Mouse (Mus musculus) C2C12 (cell line): ENCODE measurements around the gene Snrnp35. TPM values are rescaled to one million over a fixed set of nuclear protein-coding genes. Genes with fewer than 3 reads are reported as not detected.

Experiments used
- H3K27me3 ChIP-seq: one replicate; pipeline ENCODE4 v1.6.1; 2011; ENCODE audit not compliant: control insufficient read depth, insufficient read depth, insufficient read length
- H3K36me3 ChIP-seq: one replicate; pipeline ENCODE4 v1.6.1; 2011; ENCODE audit not compliant: control insufficient read depth, insufficient read depth
- H3K4me3 ChIP-seq: one replicate; pipeline ENCODE4 v1.5.1; 2011; ENCODE audit warnings: mild to moderate bottlenecking, control low read depth; ENCODE audit not compliant: poor library complexity, insufficient read depth, severe bottlenecking
- H3K79me2 ChIP-seq: one replicate; pipeline ENCODE4 v1.6.1; 2011; ENCODE audit not compliant: control insufficient read depth, insufficient read depth
- H3K79me3 ChIP-seq: one replicate; pipeline ENCODE4 v1.6.1; 2011; ENCODE audit warnings: low read depth, control low read depth
- H3ac ChIP-seq: one replicate; pipeline ENCODE3; 2011; ENCODE audit warnings: low read depth; ENCODE audit not compliant: control insufficient read depth, insufficient read length
- CEBPB ChIP-seq: IDR thresholded peaks from one replicate; pipeline ENCODE4 v1.6.1; 2011; ENCODE audit warnings: low read depth, mild to moderate bottlenecking, control low read depth, moderate library complexity
- CTCF ChIP-seq: IDR thresholded peaks from one replicate; pipeline ENCODE4 v1.5.1; 2011; ENCODE audit not compliant: control insufficient read depth, insufficient read depth, insufficient read length
- FOSL1 ChIP-seq: IDR thresholded peaks from one replicate; pipeline ENCODE4 v1.8.0; 2011; ENCODE audit warnings: mild to moderate bottlenecking, low read length; ENCODE audit not compliant: poor library complexity, insufficient read depth, severe bottlenecking
- MAX ChIP-seq: IDR thresholded peaks from one replicate; pipeline ENCODE4 v1.6.1; 2011; ENCODE audit warnings: mild to moderate bottlenecking, control low read depth
- MYOD1 ChIP-seq: IDR thresholded peaks from one replicate; pipeline ENCODE4 v1.6.1; 2011; ENCODE audit warnings: low read depth; ENCODE audit not compliant: control insufficient read depth, insufficient read length
- MYOG ChIP-seq: IDR thresholded peaks from one replicate; pipeline ENCODE4 v1.6.1; 2011; ENCODE audit not compliant: control insufficient read depth, insufficient read length; ENCODE audit errors: extremely low read depth
- USF1 ChIP-seq: IDR thresholded peaks from one replicate; pipeline ENCODE4 v1.6.1; 2011; ENCODE audit warnings: low read depth, mild to moderate bottlenecking, control low read depth, moderate library complexity
- polyA plus RNA-seq: library from polyadenylated mRNA; unstranded; fragments of >200 nt; fragmentation: generic; extraction: Trizol; gene quantifications from one replicate; pipeline ENCODE4 v1.2.1, GENCODE M21; 2012; ENCODE audit warnings: missing spikeins

Gene Snrnp35
- polyA plus RNA-seq, 1 experiment: 23.8 TPM

DNA sequence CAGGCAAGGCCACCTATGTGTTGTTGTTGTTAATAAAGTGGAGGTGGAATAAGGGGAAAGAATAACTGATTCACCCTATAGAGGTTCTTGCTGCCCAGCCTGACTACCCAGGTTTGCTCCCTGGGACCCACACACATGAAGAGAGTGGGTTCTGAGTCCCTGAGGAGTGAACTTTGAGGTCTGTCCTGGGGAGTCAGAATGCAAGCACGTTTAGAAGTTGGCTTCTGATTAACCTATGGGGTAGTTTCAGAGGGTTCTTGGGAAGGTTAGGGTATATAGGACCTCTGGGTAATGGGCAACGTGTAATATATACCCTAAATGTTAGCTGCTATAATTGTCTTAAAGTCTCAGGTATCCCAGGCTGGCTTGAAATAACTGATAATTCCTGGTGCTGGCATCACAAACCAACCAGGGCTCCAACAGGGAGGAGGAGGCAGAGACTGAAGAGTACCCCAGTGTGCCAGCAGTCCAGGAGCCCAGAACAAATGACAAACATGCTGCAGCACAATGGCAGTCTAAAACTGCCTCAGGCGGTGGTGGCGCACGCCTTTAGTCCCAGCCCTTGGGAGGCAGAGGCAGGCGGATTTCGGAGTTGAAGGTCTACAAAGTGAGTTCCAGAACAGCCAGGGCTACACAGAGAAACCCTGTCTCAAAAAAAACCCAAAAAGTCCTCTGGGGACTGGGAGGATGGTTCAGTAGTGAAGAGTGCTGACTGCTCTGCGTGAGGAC lies 20.5 kb upstream of the Snrnp35 start:
- H3K79me2 ChIP-seq: no peaks in the 10 kb centered on the region
- TF ChIP-seq CTCF (no peak), MYOD1 (no peak), MYOG (no peak), USF1 (no peak)
- peaks cover 46% of the 10 kb centered on the region for H3K36me3 ChIP-seq
- no peak overlapping the region for H3K4me3 ChIP-seq
- H3K27me3 ChIP-seq: no peaks in the 10 kb centered on the region
- no peaks in the 10 kb centered on the region for H3K79me3 ChIP-seq
- no peak overlapping the region for H3ac ChIP-seq

DNA sequence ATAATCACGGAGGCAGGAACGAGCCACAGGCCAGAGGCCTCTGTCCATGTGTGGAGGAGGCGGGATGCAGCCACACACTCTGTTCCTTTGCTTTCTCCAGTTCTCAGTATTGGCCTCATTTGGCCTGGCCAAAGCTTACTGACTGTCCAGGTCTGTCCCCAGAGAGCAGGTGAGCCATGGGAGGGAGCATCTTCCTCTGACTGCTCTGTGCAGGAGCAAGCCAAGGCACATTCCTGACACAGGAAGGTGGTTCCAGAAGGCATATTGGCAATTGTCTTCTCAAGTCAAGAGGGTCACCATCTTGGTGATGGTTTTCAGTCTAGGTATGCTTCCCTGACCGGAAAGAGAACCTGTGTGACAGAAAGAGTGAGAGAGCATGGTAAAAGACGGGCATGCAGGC lies 19.5 kb upstream of the Snrnp35 start:
- Histone ChIP-seq H3K79me2 (no peaks in the 10 kb centered on the region), H3K36me3 (peaks cover 40% of the 10 kb centered on the region), H3K27me3 (no peaks in the 10 kb centered on the region), H3K4me3 (no peak overlapping the region), H3ac (no peak overlapping the region), H3K79me3 (no peaks in the 10 kb centered on the region)
- TF ChIP-seq MYOG: no peak

DNA sequence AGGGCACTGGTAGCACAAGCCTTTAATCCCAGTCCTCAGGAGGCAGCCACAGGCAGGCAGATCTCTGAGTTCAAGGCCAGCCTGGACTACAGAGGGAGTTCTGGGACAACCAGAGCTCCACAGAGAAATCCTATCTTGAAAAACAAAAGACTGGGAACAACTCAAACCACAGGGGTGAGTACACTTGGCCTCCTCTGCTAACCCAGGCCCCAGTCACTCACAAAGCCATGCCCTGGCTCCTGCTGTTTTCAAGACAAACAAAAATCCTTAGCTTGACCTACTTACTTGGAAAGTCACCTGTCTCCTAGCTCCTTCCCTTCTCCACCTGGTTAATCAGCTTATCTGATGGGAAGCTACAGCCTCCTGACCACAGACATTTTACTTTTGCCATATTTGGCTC lies 18.0 kb upstream of the Snrnp35 start:
- no peak overlapping the region for H3ac ChIP-seq
- no peak overlapping the region for H3K4me3 ChIP-seq
- no peaks in the 10 kb centered on the region for H3K79me3 ChIP-seq
- no peaks in the 10 kb centered on the region for H3K79me2 ChIP-seq
- TF ChIP-seq CEBPB (no peak), MAX (no peak), MYOG (no peak), MYOD1 (no peak)
- H3K27me3 ChIP-seq: no peaks in the 10 kb centered on the region
- H3K36me3 ChIP-seq: peaks cover 26% of the 10 kb centered on the region

DNA sequence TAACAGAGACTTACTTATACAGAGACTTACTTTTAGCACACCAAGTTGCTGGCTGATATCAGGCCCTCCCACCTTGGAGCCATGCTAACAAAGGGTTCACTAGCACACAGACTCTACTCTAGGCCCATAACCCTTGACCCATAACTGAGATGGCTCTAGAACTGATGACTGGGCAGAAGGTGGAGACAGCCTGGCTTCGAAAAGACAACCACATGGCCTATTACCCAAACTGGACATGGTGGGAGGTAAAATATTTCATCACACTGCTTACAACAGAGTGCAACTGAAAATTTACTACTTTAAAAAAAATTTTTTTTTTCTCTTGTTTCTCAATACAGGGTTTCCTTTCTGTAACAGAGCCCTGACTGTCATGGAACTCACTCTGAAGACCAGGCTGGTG lies 15.2 kb upstream of the Snrnp35 start:
- H3K27me3 ChIP-seq: no peaks in the 10 kb centered on the region
- H3K79me2 ChIP-seq: no peaks in the 10 kb centered on the region
- no peaks in the 10 kb centered on the region for H3K79me3 ChIP-seq
- peaks cover 5% of the 10 kb centered on the region for H3K36me3 ChIP-seq
- TF ChIP-seq MAX (no peak), CEBPB (no peak), CTCF (no peak), USF1 (no peak), FOSL1 (no peak), MYOD1 (no peak), MYOG (no peak)
- H3K4me3 ChIP-seq: no peak overlapping the region
- H3ac ChIP-seq: no peak overlapping the region

DNA sequence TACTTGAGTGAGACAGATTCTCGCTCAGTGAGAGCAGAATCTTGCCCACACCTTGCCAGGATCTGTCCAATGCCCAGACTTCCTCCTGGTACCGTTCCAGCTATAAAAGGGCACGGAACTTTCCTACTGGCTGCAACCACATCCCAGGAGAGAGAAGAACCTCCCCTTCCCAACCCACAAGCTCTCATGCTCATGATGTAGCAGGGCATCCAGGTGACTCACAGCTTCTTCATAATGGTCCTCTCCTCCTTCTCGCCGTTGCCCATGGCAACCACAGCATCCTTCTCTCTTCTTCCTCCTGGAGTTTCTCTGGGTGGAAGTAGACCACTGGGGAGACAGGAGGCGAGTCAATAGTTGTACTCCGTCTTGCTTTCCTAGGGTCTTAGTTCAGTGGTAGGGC lies 14.6 kb upstream of the Snrnp35 start:
- Histone ChIP-seq H3K79me2 (peaks cover 1% of the 10 kb centered on the region), H3K27me3 (no peaks in the 10 kb centered on the region), H3K79me3 (peaks cover 2% of the 10 kb centered on the region), H3K36me3 (no peaks in the 10 kb centered on the region), H3ac (no peak overlapping the region), H3K4me3 (no peak overlapping the region)
- TF ChIP-seq USF1 (no peak), MYOD1 (no peak), MAX (no peak), CTCF (no peak), CEBPB (no peak), MYOG (no peak), FOSL1 (no peak)

DNA sequence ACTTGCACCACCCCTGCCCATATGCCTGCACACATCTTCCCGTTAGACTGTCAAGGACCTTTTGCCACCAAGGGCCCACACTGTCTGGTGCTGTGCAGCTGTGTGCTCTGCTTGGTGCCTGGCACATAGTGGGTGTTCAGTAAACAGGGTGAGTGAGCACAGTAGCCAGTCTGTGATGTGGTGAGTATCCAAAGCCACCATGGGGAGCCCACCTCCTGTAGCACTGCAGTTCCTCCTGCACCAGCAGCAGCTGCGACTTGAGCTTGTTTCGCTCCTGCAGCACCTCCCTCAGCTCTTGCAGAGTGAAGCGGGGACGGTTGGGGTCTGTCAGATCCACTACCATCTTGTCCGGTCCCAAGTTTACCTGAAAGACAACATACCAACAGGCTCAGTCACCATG lies 13.4 kb upstream of the Snrnp35 start:
- H3ac ChIP-seq: no peak overlapping the region
- TF ChIP-seq USF1 (no peak), MAX (no peak), CEBPB (no peak), CTCF (no peak), MYOG (no peak), FOSL1 (no peak), MYOD1 (no peak)
- H3K4me3 ChIP-seq: no peak overlapping the region
- H3K27me3 ChIP-seq: no peaks in the 10 kb centered on the region
- H3K79me2 ChIP-seq: peaks cover 5% of the 10 kb centered on the region
- H3K36me3 ChIP-seq: no peaks in the 10 kb centered on the region
- peaks cover 2% of the 10 kb centered on the region for H3K79me3 ChIP-seq
